Mouse (Mus musculus): ENCODE results near the gene Prkce. TPM values are rescaled to one million over a fixed set of nuclear protein-coding genes. Genes with fewer than 3 reads are reported as not detected.

Prkce gene
- polyA plus RNA-seq, 1 experiment from 2014 or later, result 4.4 TPM

- Histone ChIP-seq H3K9me3 (no peaks in the 10 kb centered on the region), H3K4me1 (replicated peaks) (0 out of 2 replicates have a peak, but pooled peaks cover 3% of the 10 kb centered on the region), H3K4me3 (no peak overlapping the region), H3K27me3 (ENCODE audit: insufficient read depth, poor library complexity, severe bottlenecking) (no peaks in the 10 kb centered on the region), H3K27ac (no peak overlapping the region), H3K36me3 (no peaks in the 10 kb centered on the region)
- 51% methylated on average over 9 of the region's 9 CpGs for WGBS
- DNase-seq (ENCODE audit: low spot score), result no peak
These were observed 46.7 kb downstream of the Prkce start for GRCm38 (mm10) chr17:86214285-86214684.

- Histone ChIP-seq H3K4me1 (replicated peaks) (0 out of 2 replicates have a peak, but pooled peaks cover 3% of the 10 kb centered on the region), H3K27me3 (ENCODE audit: insufficient read depth, poor library complexity, severe bottlenecking) (no peaks in the 10 kb centered on the region)
- WGBS, result 84% methylated on average over 14 of the region's 14 CpGs
These were observed 47.2 kb downstream of the Prkce start for GRCm38 (mm10) chr17:86214741-86215140.

GRCm38 (mm10) chr17:86215771-86216170 is 48.2 kb downstream of the Prkce start:
- 80% methylated on average over 7 of the region's 7 CpGs for WGBS
- no peak for DNase-seq (ENCODE audit: low spot score)
- H3K4me3 ChIP-seq, result no peak overlapping the region

More at GRCm38 (mm10) chr17:86214741-86215140, 47.2 kb downstream of the Prkce start:
- no peak overlapping the region for H3K4me3 ChIP-seq
- no peaks in the 10 kb centered on the region for H3K36me3 ChIP-seq
- H3K9me3 ChIP-seq, result no peaks in the 10 kb centered on the region
- no peak for DNase-seq (ENCODE audit: low spot score)
- H3K27ac ChIP-seq, result no peak overlapping the region

GRCm38 (mm10) chr17:86217468-86217867 is 49.9 kb downstream of the Prkce start:
- 0 out of 2 replicates have a peak, but pooled peaks cover 3% of the 10 kb centered on the region for H3K4me1 ChIP-seq (replicated peaks)
- no peaks in the 10 kb centered on the region for H3K27me3 ChIP-seq (ENCODE audit: insufficient read depth, poor library complexity, severe bottlenecking)
- no peak overlapping the region for H3K4me3 ChIP-seq
- no peak for DNase-seq (ENCODE audit: low spot score)
- no peak overlapping the region for H3K27ac ChIP-seq
- H3K9me3 ChIP-seq, result no peaks in the 10 kb centered on the region
- 67% methylated on average over 5 of the region's 5 CpGs for WGBS
- no peaks in the 10 kb centered on the region for H3K36me3 ChIP-seq

More at GRCm38 (mm10) chr17:86215771-86216170, 48.2 kb downstream of the Prkce start:
- Histone ChIP-seq H3K4me1 (replicated peaks) (0 out of 2 replicates have a peak, but pooled peaks cover 3% of the 10 kb centered on the region), H3K27ac (no peak overlapping the region), H3K27me3 (ENCODE audit: insufficient read depth, poor library complexity, severe bottlenecking) (no peaks in the 10 kb centered on the region), H3K36me3 (no peaks in the 10 kb centered on the region), H3K9me3 (no peaks in the 10 kb centered on the region)

GRCm38 (mm10) chr17:86218553-86218952 is 51.0 kb downstream of the Prkce start:
- WGBS, result 84% methylated on average over 11 of the region's 11 CpGs
- no peaks in the 10 kb centered on the region for H3K27me3 ChIP-seq (ENCODE audit: insufficient read depth, poor library complexity, severe bottlenecking)

DNA sequence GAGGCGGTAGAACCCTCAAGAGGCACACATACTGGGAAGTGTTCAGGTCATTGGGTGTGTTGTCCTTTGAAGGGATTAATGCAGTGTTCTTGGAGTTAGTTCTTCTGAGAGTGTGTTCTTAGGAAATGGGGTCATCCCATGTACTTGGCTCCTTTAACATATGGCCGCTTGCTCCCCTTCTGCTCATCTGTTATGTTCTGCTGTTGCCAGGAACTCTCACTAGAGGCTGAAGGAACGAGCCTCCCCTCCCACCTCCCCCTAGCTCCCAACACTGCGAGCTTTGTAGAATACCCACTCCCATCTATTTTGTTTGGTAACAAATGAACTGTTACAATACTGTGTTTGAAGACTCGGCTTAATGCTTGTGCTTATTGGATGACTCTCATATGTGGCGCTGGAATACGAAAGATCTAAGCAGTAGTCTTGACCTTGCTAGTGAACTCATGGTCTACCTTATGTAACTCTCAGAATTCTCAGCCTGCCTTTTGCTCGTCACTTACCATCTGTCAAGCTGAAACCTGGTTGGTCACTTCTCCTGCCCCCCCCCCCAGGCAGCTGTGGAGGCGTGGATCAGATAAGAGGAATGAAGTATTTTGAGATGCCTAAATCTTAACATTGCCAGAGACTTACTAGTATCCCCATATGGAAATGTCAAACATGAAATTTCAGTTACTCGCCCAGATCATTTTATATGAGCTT is 58.1 kb downstream of the Prkce start:
- Histone ChIP-seq H3K4me1 (replicated peaks) (0 out of 2 replicates have a peak, but pooled peaks cover 5% of the 10 kb centered on the region), H3K9me3 (no peaks in the 10 kb centered on the region), H3K27me3 (ENCODE audit: insufficient read depth, poor library complexity, severe bottlenecking) (no peaks in the 10 kb centered on the region), H3K27ac (no peak overlapping the region), H3K4me3 (no peak overlapping the region), H3K36me3 (no peaks in the 10 kb centered on the region)
- DNase-seq (ENCODE audit: low spot score), result no peak
- 83% methylated on average over 10 of the region's 10 CpGs for WGBS

More at GRCm38 (mm10) chr17:86218553-86218952, 51.0 kb downstream of the Prkce start:
- 0 out of 2 replicates have a peak, but pooled peaks cover 3% of the 10 kb centered on the region for H3K4me1 ChIP-seq (replicated peaks)
- no peak overlapping the region for H3K4me3 ChIP-seq
- no peaks in the 10 kb centered on the region for H3K9me3 ChIP-seq
- no peak for DNase-seq (ENCODE audit: low spot score)
- H3K27ac ChIP-seq, result no peak overlapping the region
- H3K36me3 ChIP-seq, result no peaks in the 10 kb centered on the region

- Histone ChIP-seq H3K9me3 (no peaks in the 10 kb centered on the region), H3K4me3 (no peak overlapping the region), H3K27me3 (ENCODE audit: insufficient read depth, poor library complexity, severe bottlenecking) (no peaks in the 10 kb centered on the region), H3K27ac (no peak overlapping the region), H3K36me3 (no peaks in the 10 kb centered on the region), H3K4me1 (replicated peaks) (0 out of 2 replicates have a peak, but pooled peaks cover 5% of the 10 kb centered on the region)
- 83% methylated on average over 8 of the region's 8 CpGs for WGBS
- DNase-seq (ENCODE audit: low spot score), result no peak
These were observed 58.6 kb downstream of the Prkce start for GRCm38 (mm10) chr17:86226198-86226597.

- Histone ChIP-seq H3K27ac (no peak overlapping the region), H3K27me3 (ENCODE audit: insufficient read depth, poor library complexity, severe bottlenecking) (no peaks in the 10 kb centered on the region), H3K4me1 (replicated peaks) (0 out of 2 replicates have a peak, but pooled peaks cover 5% of the 10 kb centered on the region), H3K36me3 (no peaks in the 10 kb centered on the region), H3K9me3 (no peaks in the 10 kb centered on the region), H3K4me3 (no peak overlapping the region)
- WGBS, result 86% methylated on average over 7 of the region's 7 CpGs
- DNase-seq (ENCODE audit: low spot score), result no peak
These were observed 59.0 kb downstream of the Prkce start for GRCm38 (mm10) chr17:86226635-86227034.

DNA sequence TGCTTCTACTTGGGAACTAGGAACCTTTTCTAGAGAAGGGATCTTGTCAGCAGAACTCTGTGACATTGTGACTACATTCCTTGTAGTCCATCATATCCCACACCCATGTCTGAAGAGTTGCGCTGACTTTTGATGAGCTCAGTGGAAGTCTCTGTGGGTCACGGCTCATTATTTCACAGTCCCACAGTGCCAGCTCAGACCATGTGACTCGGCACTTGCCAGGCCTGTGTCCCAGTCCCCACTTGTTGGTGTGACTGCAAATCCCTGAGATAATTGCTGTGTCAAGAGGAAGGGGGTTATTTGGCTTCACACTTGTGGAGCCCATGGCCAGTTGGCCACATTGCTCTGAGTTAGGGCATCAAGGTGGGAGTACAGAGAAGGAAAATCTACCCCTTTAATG is 59.8 kb downstream of the Prkce start:
- no peak overlapping the region for H3K4me3 ChIP-seq
- 86% methylated on average over 3 of the region's 3 CpGs for WGBS
- no peaks in the 10 kb centered on the region for H3K27me3 ChIP-seq (ENCODE audit: insufficient read depth, poor library complexity, severe bottlenecking)
- DNase-seq (ENCODE audit: low spot score), result no peak
- H3K9me3 ChIP-seq, result no peaks in the 10 kb centered on the region
- no peaks in the 10 kb centered on the region for H3K36me3 ChIP-seq
- H3K27ac ChIP-seq, result no peak overlapping the region
- 0 out of 2 replicates have a peak, but pooled peaks cover 5% of the 10 kb centered on the region for H3K4me1 ChIP-seq (replicated peaks)

- Histone ChIP-seq H3K36me3 (no peaks in the 10 kb centered on the region), H3K4me3 (no peak overlapping the region), H3K27ac (no peak overlapping the region; the same call in 1 of the 2 replicates), H3K27me3 (ENCODE audit: insufficient read depth, poor library complexity, severe bottlenecking) (no peaks in the 10 kb centered on the region), H3K9me3 (0 out of 2 replicates have a peak, but pooled peaks cover 5% of the 10 kb centered on the region), H3K4me1 (replicated peaks) (0 out of 2 replicates have a peak, but pooled peaks cover 5% of the 10 kb centered on the region)
- WGBS, result 94% methylated on average over 8 of the region's 8 CpGs
- no peak for DNase-seq (ENCODE audit: low spot score)
These were observed 61.3 kb downstream of the Prkce start for GRCm38 (mm10) chr17:86228850-86229249.

DNA sequence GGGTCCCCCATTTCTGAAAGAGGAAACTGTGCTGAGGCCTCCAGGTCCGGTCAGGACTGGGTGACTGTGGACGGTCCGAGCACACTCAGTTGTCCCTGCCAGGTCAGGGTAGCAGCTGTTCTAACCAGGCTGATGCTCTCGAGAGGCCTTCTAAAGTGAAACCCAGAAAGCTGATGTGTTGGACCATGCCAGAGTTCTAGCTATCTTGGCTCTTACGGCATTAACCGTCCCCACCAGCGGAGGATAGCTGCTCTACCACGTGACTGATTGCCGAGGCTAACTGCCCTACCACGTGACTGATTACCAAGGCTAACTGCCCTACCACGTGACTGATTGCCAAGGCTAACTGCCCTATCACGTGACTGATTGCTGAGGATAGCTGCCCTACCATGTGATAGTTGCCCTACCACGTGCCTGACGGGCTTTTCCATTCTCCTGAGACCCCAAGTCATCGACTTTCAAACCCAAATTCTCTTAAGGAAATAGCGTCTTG is 62.6 kb downstream of the Prkce start:
- no peaks in the 10 kb centered on the region for H3K36me3 ChIP-seq
- WGBS, result 91% methylated on average over 16 of the region's 16 CpGs

DNA sequence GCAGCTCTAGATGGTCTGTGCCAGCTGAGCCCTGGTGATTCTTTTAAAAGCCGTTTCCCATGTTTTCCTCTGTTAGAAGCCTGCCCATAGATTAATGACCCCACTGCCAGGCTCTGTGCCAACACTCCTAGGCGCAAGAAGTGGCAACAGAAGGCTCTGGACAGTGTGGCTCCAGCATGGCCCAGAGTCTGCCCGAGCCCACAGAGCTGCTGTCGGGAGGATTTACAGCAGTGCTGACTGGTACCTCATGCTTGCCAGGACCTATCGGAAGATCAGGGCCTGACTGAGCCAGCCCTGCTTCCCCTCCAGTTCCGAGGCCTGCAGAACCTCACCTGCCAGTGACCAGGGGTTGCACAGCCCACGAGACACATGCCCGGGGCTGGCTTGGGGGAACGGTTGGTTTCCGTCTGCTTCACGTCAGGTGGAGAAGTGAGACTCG is 64.2 kb downstream of the Prkce start:
- 93% methylated on average over 12 of the region's 12 CpGs for WGBS
- H3K27ac ChIP-seq, result no peak overlapping the region
- 0 out of 2 replicates have a peak, but pooled peaks cover 5% of the 10 kb centered on the region for H3K4me1 ChIP-seq (replicated peaks)
- DNase-seq (ENCODE audit: low spot score), result no peak
- H3K9me3 ChIP-seq, result 0 out of 2 replicates have a peak, but pooled peaks cover 5% of the 10 kb centered on the region
- H3K27me3 ChIP-seq (ENCODE audit: insufficient read depth, poor library complexity, severe bottlenecking), result no peaks in the 10 kb centered on the region
- no peaks in the 10 kb centered on the region for H3K36me3 ChIP-seq
- H3K4me3 ChIP-seq, result no peak overlapping the region

More for the DNA sequence above, 62.6 kb downstream of the Prkce start:
- Histone ChIP-seq H3K9me3 (0 out of 2 replicates have a peak, but pooled peaks cover 5% of the 10 kb centered on the region), H3K4me1 (replicated peaks) (0 out of 2 replicates have a peak, but pooled peaks cover 5% of the 10 kb centered on the region), H3K27ac (no peak overlapping the region), H3K27me3 (ENCODE audit: insufficient read depth, poor library complexity, severe bottlenecking) (no peaks in the 10 kb centered on the region), H3K4me3 (no peak overlapping the region)
- no peak for DNase-seq (ENCODE audit: low spot score)

DNA sequence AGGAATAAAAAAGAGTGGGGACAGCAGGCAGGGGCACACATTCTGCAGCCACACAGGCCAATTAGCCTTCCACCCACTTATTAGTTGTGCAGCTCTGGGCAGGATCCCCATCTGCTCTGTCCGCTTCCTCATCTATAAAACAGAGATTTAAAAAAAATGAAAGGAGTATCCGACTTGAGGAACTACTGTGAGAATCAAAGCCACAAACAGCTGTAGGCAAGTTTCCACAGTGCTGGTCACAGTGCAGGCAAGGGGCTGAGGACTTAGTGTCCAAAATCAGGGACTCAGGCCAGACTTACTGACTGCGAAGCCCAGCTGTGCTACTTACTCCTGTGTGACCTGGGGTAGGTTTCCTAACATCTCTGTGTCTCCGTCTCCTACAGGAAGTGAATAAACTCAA is 64.7 kb downstream of the Prkce start:
- no peaks in the 10 kb centered on the region for H3K27me3 ChIP-seq (ENCODE audit: insufficient read depth, poor library complexity, severe bottlenecking)
- H3K27ac ChIP-seq, result no peak overlapping the region
- 0 out of 2 replicates have a peak, but pooled peaks cover 5% of the 10 kb centered on the region for H3K9me3 ChIP-seq
- 92% methylated on average over 4 of the region's 4 CpGs for WGBS
- H3K4me1 ChIP-seq (replicated peaks), result 0 out of 2 replicates have a peak, but pooled peaks cover 5% of the 10 kb centered on the region
- H3K4me3 ChIP-seq, result no peak overlapping the region
- H3K36me3 ChIP-seq, result no peaks in the 10 kb centered on the region
- no peak for DNase-seq (ENCODE audit: low spot score)
